Mouse (Mus musculus) embryonic fibroblast, embryonic 13.5 days (primary cell): ENCODE data around the gene Gm11639.

Source experiments
- CTCF ChIP-seq: IDR thresholded peaks from 2 replicates; pipeline ENCODE4 v1.5.1; 2011; ENCODE audit warnings: mild to moderate bottlenecking, control low read depth, low read length, moderate library complexity, borderline replicate concordance; ENCODE audit not compliant: insufficient read depth
- POLR2A ChIP-seq: IDR thresholded peaks from 2 replicates; pipeline ENCODE4 v1.6.1; 2011; ENCODE audit warnings: low read depth, mild to moderate bottlenecking, control low read depth, low read length, moderate library complexity

DNA sequence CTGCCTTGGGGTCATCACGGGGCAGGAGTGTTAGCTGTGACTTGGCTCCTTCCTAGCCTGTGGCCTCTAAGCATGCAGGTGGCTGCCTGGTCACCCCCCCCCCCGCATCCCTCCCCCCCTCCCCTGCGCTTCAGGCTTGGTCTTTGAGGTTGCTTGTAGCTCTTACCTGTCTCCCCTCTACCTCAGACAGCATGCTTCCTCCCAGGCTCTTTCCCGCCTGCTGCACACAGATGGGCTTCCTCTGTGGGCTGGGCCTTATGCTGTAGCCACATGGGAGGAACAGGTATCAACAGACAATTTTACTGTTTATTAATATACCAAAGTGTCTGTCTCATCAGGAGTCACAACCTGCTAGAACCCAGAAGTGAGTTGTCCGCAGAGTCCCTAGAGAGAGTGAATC is 38.9 kb upstream of the Gm11639 start:
- no peak for TF ChIP-seq POLR2A
- TF ChIP-seq CTCF: no peak
